Mouse (Mus musculus) urinary bladder, postnatal 14 days (tissue): Measurements from ENCODE around the gene Bcar3.

Source experiments
- DNase-seq: peaks from one replicate; pipeline ENCODE4 v3.0.0; 2021; ENCODE audit warnings: low spot score

The Bcar3 gene

GRCm38 (mm10) chr3:122483066-122483782, 189.3 kb downstream of the Bcar3 start:
- DNase-seq: no peak

- DNase-seq: no peak
These were observed 189.8 kb downstream of the Bcar3 start for GRCm38 (mm10) chr3:122483783-122484130.

GRCm38 (mm10) chr3:122484301-122484700, 190.4 kb downstream of the Bcar3 start:
- no peak for DNase-seq

- DNase-seq: no peak
These were observed 191.8 kb downstream of the Bcar3 start for GRCm38 (mm10) chr3:122485699-122486098.

- no peak for DNase-seq
These were observed 192.3 kb downstream of the Bcar3 start for GRCm38 (mm10) chr3:122486193-122486592.

GRCm38 (mm10) chr3:122488051-122488754, 194.3 kb downstream of the Bcar3 start:
- no peak for DNase-seq

GRCm38 (mm10) chr3:122490574-122490973, 196.6 kb downstream of the Bcar3 start:
- no peak for DNase-seq

- DNase-seq: no peak
These were observed 198.1 kb downstream of the Bcar3 start for GRCm38 (mm10) chr3:122492006-122492405.

GRCm38 (mm10) chr3:122492872-122493615, 199.1 kb downstream of the Bcar3 start:
- DNase-seq: no peak

- DNase-seq: no peak
These were observed 200.8 kb downstream of the Bcar3 start for GRCm38 (mm10) chr3:122494764-122495163.

- DNase-seq: no peak
These were observed 203.9 kb downstream of the Bcar3 start for GRCm38 (mm10) chr3:122497871-122498270.

GRCm38 (mm10) chr3:122498528-122498927, 204.6 kb downstream of the Bcar3 start:
- no peak for DNase-seq

GRCm38 (mm10) chr3:122499647-122500046, 205.7 kb downstream of the Bcar3 start:
- no peak for DNase-seq

- no peak for DNase-seq
These were observed 207.0 kb downstream of the Bcar3 start for GRCm38 (mm10) chr3:122500929-122501328.

GRCm38 (mm10) chr3:122506343-122506916, 212.5 kb downstream of the Bcar3 start:
- no peak for DNase-seq

- no peak for DNase-seq
These were observed 213.9 kb downstream of the Bcar3 start for GRCm38 (mm10) chr3:122507826-122508225.

GRCm38 (mm10) chr3:122509084-122509483, 215.1 kb downstream of the Bcar3 start:
- peak; percentile 72 for DNase-seq

GRCm38 (mm10) chr3:122509534-122510239, 215.8 kb downstream of the Bcar3 start:
- peak; percentile 73 for DNase-seq

GRCm38 (mm10) chr3:122510240-122510750, 216.4 kb downstream of the Bcar3 start:
- DNase-seq: no peak

GRCm38 (mm10) chr3:122510932-122511331, 217.0 kb downstream of the Bcar3 start:
- no peak for DNase-seq

GRCm38 (mm10) chr3:122511721-122512619, 218.0 kb downstream of the Bcar3 start:
- DNase-seq: no peak
